Mouse (Mus musculus) kidney, postnatal 0 days (tissue): ENCODE data around the gene Rin2. TPM values are rescaled to one million over a fixed set of nuclear protein-coding genes. Genes with fewer than 3 reads are reported as not detected.

ENCODE experiments used
- ATAC-seq: fragments of 200-750 bp; cut with Nextera tagmentation; replicated peaks from 2 replicates; pipeline ENCODE4 v1.8.0; 2017; ENCODE audit warnings: low read depth, moderate number of reproducible peaks, moderate TSS enrichment, moderate library complexity; ENCODE audit not compliant: low FRiP score
- DNase-seq: peaks from one replicate; pipeline ENCODE4 v3.0.0-alpha.2; 2016; ENCODE audit warnings: low spot score
- H3K27ac ChIP-seq: fragments of 300-500 bp; sonication (generic); 2 replicates; pipeline ENCODE4 v1.5.1; 2014; ENCODE audit warnings: mild to moderate bottlenecking
- H3K27me3 ChIP-seq: fragments of 300-500 bp; sonication (generic); 2 replicates; pipeline ENCODE4 v1.6.1; 2014; ENCODE audit warnings: low read length, mixed read lengths; ENCODE audit not compliant: insufficient read depth
- H3K36me3 ChIP-seq: fragments of 300-500 bp; sonication (generic); 2 replicates; pipeline ENCODE4 v1.6.1; 2014; ENCODE audit warnings: low read length, mixed read lengths; ENCODE audit not compliant: insufficient read depth
- H3K4me1 ChIP-seq: fragments of 300-500 bp; sonication (generic); replicated peaks from 2 replicates; pipeline ENCODE4 v1.6.1; 2014; ENCODE audit warnings: antibody characterized with exemption, low read length, mixed read lengths; ENCODE audit not compliant: insufficient read depth
- H3K4me2 ChIP-seq: fragments of 300-500 bp; sonication (generic); 2 replicates; pipeline ENCODE4 v1.6.1; 2014; ENCODE audit warnings: mild to moderate bottlenecking, low read length, moderate library complexity, mixed read lengths
- H3K4me3 ChIP-seq: fragments of 300-500 bp; sonication (generic); replicated peaks from 2 replicates; pipeline ENCODE4 v1.5.1; 2014; ENCODE audit warnings: low read depth, low read length
- H3K9ac ChIP-seq: fragments of 300-500 bp; sonication (generic); 2 replicates; pipeline ENCODE4 v1.6.1; 2014; ENCODE audit warnings: low read depth, low read length
- H3K9me3 ChIP-seq: fragments of 300-500 bp; sonication (generic); replicated peaks from 2 replicates; pipeline ENCODE4 v1.6.1; 2016; ENCODE audit warnings: low read length, inconsistent platforms, mixed read lengths
- CTCF ChIP-seq: IDR thresholded peaks from 2 replicates; pipeline ENCODE4 v1.5.1; 2016; ENCODE audit warnings: antibody characterized with exemption, low read depth, mild to moderate bottlenecking, moderate library complexity
- WGBS: fragments of 180-500 bp; shearing (Covaris S2); extraction: QIAGEN DNeasy Blood & Tissue Kit; methylation state at CpG from one replicate; pipeline ENCODE4 v1.1.7; 2014; 5-methylcytosine and 5-hydroxymethylcytosine counted together
- polyA plus RNA-seq: library from polyadenylated mRNA; unstranded; fragments of >200 nt; fragmentation: Nextera tagmentation; extraction: Ambion mirVana; gene quantifications from 2 replicates; pipeline ENCODE4 v1.2.1, GENCODE M21; 2015

The Rin2 gene
- polyA plus RNA-seq, 1 experiment from 2014 or later, result 23.8 TPM

- Histone ChIP-seq H3K36me3 (peaks cover 21% of the 10 kb centered on the region), H3K4me3 (no peak overlapping the region), H3K27me3 (no peaks in the 10 kb centered on the region), H3K9ac (no peak overlapping the region), H3K27ac (no peak overlapping the region), H3K9me3 (no peaks in the 10 kb centered on the region), H3K4me2 (no peak overlapping the region), H3K4me1 (0 out of 2 replicates have a peak, but pooled peaks cover 5% of the 10 kb centered on the region)
- ATAC-seq, result peak; percentile 60; the same call in 1 of the 2 replicates
- no peak for TF ChIP-seq CTCF
- no peak for DNase-seq
- 83% methylated on average over 6 of the region's 6 CpGs for WGBS
Observed at GRCm38 (mm10) chr2:145843322-145843721, 168.3 kb downstream of the Rin2 start.

- DNase-seq, result no peak
- H3K36me3 ChIP-seq, result peaks cover 42% of the 10 kb centered on the region
- H3K27ac ChIP-seq, result no peak overlapping the region
- H3K27me3 ChIP-seq, result no peaks in the 10 kb centered on the region
- no peak for TF ChIP-seq CTCF
- no peak overlapping the region for H3K4me2 ChIP-seq
- 0 out of 2 replicates have a peak, but pooled peaks cover 5% of the 10 kb centered on the region for H3K4me1 ChIP-seq
- no peak for ATAC-seq
- H3K4me3 ChIP-seq, result no peak overlapping the region
- 98% methylated on average over 3 of the region's 3 CpGs for WGBS
- no peak overlapping the region for H3K9ac ChIP-seq
- H3K9me3 ChIP-seq, result no peaks in the 10 kb centered on the region
Observed at GRCm38 (mm10) chr2:145846595-145846994, 171.6 kb downstream of the Rin2 start.

- no peak for DNase-seq
- Histone ChIP-seq H3K4me1 (0 out of 2 replicates have a peak, but pooled peaks cover 4% of the 10 kb centered on the region), H3K9ac (no peak overlapping the region), H3K9me3 (no peaks in the 10 kb centered on the region), H3K4me3 (no peak overlapping the region), H3K27me3 (no peaks in the 10 kb centered on the region), H3K4me2 (no peak overlapping the region), H3K27ac (peak overlapping the region; percentile 54), H3K36me3 (peaks cover 46% of the 10 kb centered on the region)
- no peak for ATAC-seq
- WGBS, result 68% methylated on average over 10 of the region's 10 CpGs
- TF ChIP-seq CTCF, result no peak
Observed at GRCm38 (mm10) chr2:145849170-145849905, 174.3 kb downstream of the Rin2 start.

GRCm38 (mm10) chr2:145850779-145851178, 175.8 kb downstream of the Rin2 start:
- DNase-seq (no peak), ATAC-seq (no peak)
- Histone ChIP-seq H3K36me3 (peaks cover 38% of the 10 kb centered on the region), H3K4me1 (0 out of 2 replicates have a peak, but pooled peaks cover 4% of the 10 kb centered on the region), H3K4me3 (no peak overlapping the region), H3K27me3 (no peaks in the 10 kb centered on the region), H3K9ac (no peak overlapping the region), H3K4me2 (no peak overlapping the region), H3K9me3 (no peaks in the 10 kb centered on the region), H3K27ac (peak overlapping the region; percentile 57; the same call in 1 of the 2 replicates)
- TF ChIP-seq CTCF, result no peak
- WGBS, result 54% methylated on average over 4 of the region's 4 CpGs

- WGBS, result 88% methylated on average over 9 of the region's 9 CpGs
- DNase-seq (no peak), ATAC-seq (no peak)
- no peaks in the 10 kb centered on the region for H3K9me3 ChIP-seq
- no peaks in the 10 kb centered on the region for H3K27me3 ChIP-seq
- TF ChIP-seq CTCF, result no peak
- no peak overlapping the region for H3K9ac ChIP-seq
- H3K36me3 ChIP-seq, result 0 out of 2 replicates have a peak, but pooled peaks cover 14% of the 10 kb centered on the region
- H3K27ac ChIP-seq, result no peak overlapping the region
- peaks cover 10% of the 10 kb centered on the region; the same call in 1 of the 2 replicates for H3K4me1 ChIP-seq
- no peak overlapping the region for H3K4me2 ChIP-seq
- no peak overlapping the region for H3K4me3 ChIP-seq
Observed at GRCm38 (mm10) chr2:145855831-145856230, 180.8 kb downstream of the Rin2 start.

GRCm38 (mm10) chr2:145857864-145858263, 182.8 kb downstream of the Rin2 start:
- 67% methylated on average over 8 of the region's 8 CpGs for WGBS
- no peak overlapping the region for H3K27ac ChIP-seq
- ATAC-seq (no peak), DNase-seq (no peak)
- TF ChIP-seq CTCF, result no peak
- H3K9me3 ChIP-seq, result no peaks in the 10 kb centered on the region
- H3K4me2 ChIP-seq, result no peak overlapping the region
- H3K9ac ChIP-seq, result no peak overlapping the region
- H3K36me3 ChIP-seq, result 0 out of 2 replicates have a peak, but pooled peaks cover 7% of the 10 kb centered on the region
- H3K4me1 ChIP-seq, result peaks cover 20% of the 10 kb centered on the region
- H3K4me3 ChIP-seq, result no peak overlapping the region
- H3K27me3 ChIP-seq, result no peaks in the 10 kb centered on the region
